Mouse (Mus musculus): ENCODE measurements around the gene Timm8b. TPM values are rescaled to one million over a fixed set of nuclear protein-coding genes. Genes with fewer than 3 reads are reported as not detected.
"Not testable (repeated sequence)": the region's sequence is repeated elsewhere in the genome, so short reads cannot be mapped to it uniquely, and the experiment has no call there.

Gene Timm8b
- polyA plus RNA-seq, 1 experiment = 184 TPM

DNA sequence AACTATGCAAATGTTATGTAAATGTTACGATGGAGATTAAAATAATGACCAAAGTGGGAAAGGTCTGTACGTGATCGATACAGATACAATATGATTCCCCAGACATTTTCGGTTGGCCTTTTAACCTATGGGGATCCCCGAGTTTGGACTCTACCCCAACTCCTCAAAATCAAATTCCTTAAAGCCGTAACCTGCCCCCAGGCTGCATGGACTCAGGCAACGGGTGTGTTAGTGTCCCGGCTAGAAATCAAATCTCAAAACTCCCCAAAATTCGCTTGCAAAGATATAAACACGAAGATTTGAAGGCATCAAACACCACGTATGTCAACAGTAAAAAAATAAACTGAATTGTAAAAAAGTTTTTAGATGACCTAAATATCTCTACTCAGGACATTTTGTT is 12.5 kb downstream of the Timm8b start:
- peak overlapping the region; percentile 83 for H3ac ChIP-seq (ENCODE audit: control insufficient read depth, insufficient read length)
- peak overlapping the region; percentile 78 for H3K4me3 ChIP-seq
- TF ChIP-seq SRF (IDR thresholded peaks at IDR 0.05; ENCODE audit: control insufficient read depth, insufficient read length, low read depth) = no peak
- no peak for TF ChIP-seq MYOG (IDR thresholded peaks at IDR 0.05; ENCODE audit: control insufficient read depth in 1 of 3, insufficient read depth in 1 of 3, insufficient read length in 2 of 3, low read depth in 2 of 3)
- TF ChIP-seq TCF12 (IDR thresholded peaks at IDR 0.05; ENCODE audit: insufficient read depth, poor library complexity, severe bottlenecking) = no peak
- TF ChIP-seq REST (IDR thresholded peaks at IDR 0.05; ENCODE audit: insufficient read depth, insufficient read length) = no peak
- TF ChIP-seq POLR2A (IDR thresholded peaks at IDR 0.05; ENCODE audit: insufficient read length, low read depth) = no peak
- no peak for TF ChIP-seq MAX (IDR thresholded peaks at IDR 0.05; ENCODE audit: low read depth)
- no peak for TF ChIP-seq E2F4 (IDR thresholded peaks at IDR 0.05; ENCODE audit: insufficient read depth)
- no peak for TF ChIP-seq MYOD1 (IDR thresholded peaks at IDR 0.05; ENCODE audit: control insufficient read depth in 1 of 3, insufficient read length in 2 of 3, low read depth in 2 of 3)
- TF ChIP-seq POLR2AphosphoS2 (IDR thresholded peaks at IDR 0.05; ENCODE audit: insufficient read length, low read depth) = no peak
- TF ChIP-seq TCF3 (IDR thresholded peaks at IDR 0.05; ENCODE audit: insufficient read length, low read depth) = no peak
- TF ChIP-seq USF1 (IDR thresholded peaks at IDR 0.05; ENCODE audit: low read depth) = no peak
- no peak for TF ChIP-seq CEBPB (IDR thresholded peaks at IDR 0.05; ENCODE audit: insufficient read depth, poor library complexity, severe bottlenecking)
- H3K79me2 ChIP-seq (ENCODE audit: control insufficient read depth, insufficient read depth) = peaks cover 33% of the 10 kb centered on the region
- peak overlapping the region; percentile 95 for H3K4me2 ChIP-seq (ENCODE audit: low read depth)
- H3K27me3 ChIP-seq (ENCODE audit: control insufficient read depth, insufficient read depth, insufficient read length) = no peaks in the 10 kb centered on the region
- H3K36me3 ChIP-seq (ENCODE audit: control insufficient read depth, insufficient read depth) = peaks cover 29% of the 10 kb centered on the region

DNA sequence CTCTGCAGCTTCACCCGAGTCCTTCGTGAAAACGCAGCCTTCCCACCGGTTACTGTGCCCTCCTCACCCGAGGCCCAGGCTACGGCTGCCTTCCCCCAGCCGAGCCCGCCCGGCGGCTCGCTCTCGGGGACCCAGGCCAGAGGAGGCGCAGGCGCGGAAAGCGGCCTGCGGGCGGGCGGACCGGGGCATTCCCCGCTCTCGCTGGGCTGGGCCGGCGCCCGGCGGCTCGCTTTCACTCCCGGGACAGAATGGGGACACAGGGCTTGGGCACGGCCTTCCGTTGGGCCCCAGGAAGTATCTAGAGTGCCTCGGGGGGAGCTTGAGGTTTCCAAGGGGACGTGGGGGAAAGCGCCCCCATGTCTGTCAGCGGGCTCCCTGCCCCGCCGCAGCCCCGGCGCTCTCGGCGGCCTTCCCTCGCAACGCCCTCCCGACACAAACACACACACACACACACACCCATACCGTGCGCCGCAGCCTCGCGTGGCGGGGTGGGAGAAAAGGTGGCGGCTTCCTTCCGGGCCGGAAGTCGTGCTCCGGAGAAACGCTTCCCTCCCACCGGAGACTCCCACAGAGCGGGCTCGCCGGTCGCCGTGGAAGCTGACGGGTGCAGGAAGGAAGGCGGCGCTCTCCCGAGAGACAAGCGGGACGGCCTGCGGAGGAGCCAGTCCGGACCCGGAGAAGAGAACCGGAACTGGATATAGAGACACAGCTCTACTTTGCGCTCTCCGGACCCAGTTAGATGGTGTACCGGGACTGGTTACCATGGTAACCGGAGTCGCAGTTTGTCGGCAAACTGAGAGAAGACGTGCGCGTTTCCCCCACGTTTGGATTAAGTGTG is 13.3 kb downstream of the Timm8b start, which contains the start of the genes Pih1d2 and Nkapd1:
Gene Pih1d2, plus strand, starts transcription at position 556 of the 838 bp plus-strand sequence.
Gene Nkapd1, minus strand, starts transcription at position 699 of the 838 bp plus-strand sequence.
- H3K36me3 ChIP-seq (ENCODE audit: control insufficient read depth, insufficient read depth) = peaks cover 23% of the 10 kb centered on the region
- TF ChIP-seq MYOG (IDR thresholded peaks at IDR 0.05; ENCODE audit: control insufficient read depth in 1 of 3, insufficient read depth in 1 of 3, insufficient read length in 2 of 3, low read depth in 2 of 3) (peak in 1 of 3 experiments; percentile 26), CEBPB (IDR thresholded peaks at IDR 0.05; ENCODE audit: insufficient read depth, poor library complexity, severe bottlenecking) (no peak), MYOD1 (IDR thresholded peaks at IDR 0.05; ENCODE audit: control insufficient read depth in 1 of 3, insufficient read length in 2 of 3, low read depth in 2 of 3) (peak in 1 of 3 experiments; percentile 21), MAX (IDR thresholded peaks at IDR 0.05; ENCODE audit: low read depth) (no peak), POLR2A (IDR thresholded peaks at IDR 0.05; ENCODE audit: insufficient read length, low read depth) (peak; percentile 72), POLR2AphosphoS2 (IDR thresholded peaks at IDR 0.05; ENCODE audit: insufficient read length, low read depth) (peak; percentile 77)
- H3K4me2 ChIP-seq (ENCODE audit: low read depth) = peak within 1 kb of the TSS; percentile 95
- H3K27me3 ChIP-seq (ENCODE audit: control insufficient read depth, insufficient read depth, insufficient read length) = no peaks in the 10 kb centered on the region
- H3ac ChIP-seq (ENCODE audit: control insufficient read depth, insufficient read length) = peak within 1 kb of the TSS; percentile 83
- H3K79me2 ChIP-seq (ENCODE audit: control insufficient read depth, insufficient read depth) = peaks cover 33% of the 10 kb centered on the region
- H3K4me3 ChIP-seq = peak within 1 kb of the TSS; percentile 78

DNA sequence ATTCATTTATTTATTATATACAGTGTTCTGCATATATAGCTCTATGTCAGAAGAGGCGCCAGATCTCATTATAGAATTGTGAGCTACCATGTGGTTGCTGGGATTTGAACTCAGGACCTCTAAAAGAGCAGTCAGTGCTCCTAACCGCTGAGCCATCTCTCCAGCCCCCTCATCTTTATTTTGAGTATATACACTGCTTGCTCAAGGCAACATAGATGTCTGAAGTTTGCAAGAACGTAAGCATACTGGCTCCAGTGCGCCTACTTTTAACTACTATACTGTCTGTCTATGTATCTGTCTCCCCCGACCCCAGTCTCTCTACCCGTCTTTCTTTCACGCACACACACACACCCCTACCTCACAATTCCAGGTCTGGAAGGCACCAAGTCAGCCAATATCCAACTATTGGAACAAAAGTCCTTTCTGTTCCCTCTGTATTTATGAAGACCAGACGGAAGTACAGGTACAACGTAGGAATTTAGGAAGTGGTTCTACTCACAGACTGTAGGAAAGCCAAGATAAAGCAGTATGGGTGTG is 14.2 kb downstream of the Timm8b start:
- Histone ChIP-seq H3K4me3 (peak overlapping the region; percentile 78), H3ac (ENCODE audit: control insufficient read depth, insufficient read length) (peak overlapping the region; percentile 83), H3K36me3 (ENCODE audit: control insufficient read depth, insufficient read depth) (peaks cover 21% of the 10 kb centered on the region), H3K27me3 (ENCODE audit: control insufficient read depth, insufficient read depth, insufficient read length) (no peaks in the 10 kb centered on the region), H3K79me2 (ENCODE audit: control insufficient read depth, insufficient read depth) (peaks cover 33% of the 10 kb centered on the region), H3K4me2 (ENCODE audit: low read depth) (peak overlapping the region; percentile 77)
- TF ChIP-seq MYOG (IDR thresholded peaks at IDR 0.05; ENCODE audit: control insufficient read depth in 1 of 3, insufficient read depth in 1 of 3, insufficient read length in 2 of 3, low read depth in 2 of 3) = no peak
- TF ChIP-seq SRF (IDR thresholded peaks at IDR 0.05; ENCODE audit: control insufficient read depth, insufficient read length, low read depth) = no peak

DNA sequence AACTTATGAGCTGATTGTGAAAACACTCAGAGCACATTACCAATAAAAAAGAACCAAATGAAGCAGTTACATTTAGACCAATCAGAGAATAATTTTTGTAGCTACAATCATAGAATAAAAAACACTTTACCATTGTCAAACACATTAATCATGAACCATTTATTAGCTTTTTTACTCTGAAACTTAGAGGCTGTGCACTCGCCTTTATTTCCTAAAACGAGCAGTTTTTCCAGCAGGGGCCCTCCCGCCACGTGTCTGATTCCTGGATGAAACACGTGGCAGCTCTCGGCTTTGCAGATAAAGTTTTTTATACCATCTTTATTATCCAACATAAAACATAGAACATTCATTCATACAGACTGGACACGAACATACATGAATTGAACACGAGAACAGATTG is 27.2 kb downstream of the Timm8b start:
- H3ac ChIP-seq (ENCODE audit: control insufficient read depth, insufficient read length); H3K79me2 ChIP-seq (ENCODE audit: control insufficient read depth, insufficient read depth); H3K27me3 ChIP-seq (ENCODE audit: control insufficient read depth, insufficient read depth, insufficient read length); H3K4me3 ChIP-seq; H3K36me3 ChIP-seq (ENCODE audit: control insufficient read depth, insufficient read depth); H3K4me2 ChIP-seq (ENCODE audit: low read depth): not testable (repeated sequence)

DNA sequence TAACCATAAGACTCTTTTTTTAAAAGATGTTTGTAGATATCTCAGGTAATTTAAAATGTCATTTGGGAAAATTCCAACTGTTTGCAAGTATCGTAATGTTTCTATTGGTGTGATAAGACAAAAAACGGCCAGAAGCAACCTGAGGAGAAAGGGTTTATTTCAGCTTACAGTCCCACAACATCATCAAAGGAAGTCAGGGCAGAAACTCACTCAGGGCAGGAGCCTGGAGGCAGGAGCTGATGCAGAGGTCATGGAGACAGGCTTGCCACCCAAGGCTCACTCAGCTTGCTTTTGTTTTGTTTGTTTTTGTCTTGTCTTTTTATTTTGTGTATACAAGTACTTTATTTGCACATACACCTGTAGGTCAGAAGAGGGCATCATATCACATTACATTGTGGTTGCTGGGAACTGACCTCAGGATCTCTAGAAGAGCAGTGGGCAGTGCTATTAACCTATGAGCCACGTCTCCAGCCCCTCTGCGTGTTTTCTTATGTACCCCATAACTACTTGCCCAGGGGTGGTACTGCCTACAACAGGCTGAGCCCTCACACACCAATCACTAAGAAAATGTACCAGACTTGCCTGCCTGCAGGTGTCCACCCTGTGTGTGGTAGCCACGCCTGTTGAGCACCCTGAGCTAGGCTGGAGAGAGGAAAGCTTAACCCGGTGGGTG is 28.4 kb downstream of the Timm8b start:
- TF ChIP-seq POLR2AphosphoS2 (IDR thresholded peaks at IDR 0.05; ENCODE audit: insufficient read length, low read depth) (peak; percentile 42), SRF (IDR thresholded peaks at IDR 0.05; ENCODE audit: control insufficient read depth, insufficient read length, low read depth) (no peak)
- H3K4me3 ChIP-seq = no peak overlapping the region
- H3K36me3 ChIP-seq (ENCODE audit: control insufficient read depth, insufficient read depth) = peaks cover 9% of the 10 kb centered on the region
- no peak overlapping the region for H3ac ChIP-seq (ENCODE audit: control insufficient read depth, insufficient read length)
- no peaks in the 10 kb centered on the region for H3K79me2 ChIP-seq (ENCODE audit: control insufficient read depth, insufficient read depth)
- no peak overlapping the region for H3K4me2 ChIP-seq (ENCODE audit: low read depth)
- no peaks in the 10 kb centered on the region for H3K27me3 ChIP-seq (ENCODE audit: control insufficient read depth, insufficient read depth, insufficient read length)

Measured in myocyte (in vitro differentiated cells).